Mouse (Mus musculus): ENCODE data around the gene Traf3. TPM values are rescaled to one million over a fixed set of nuclear protein-coding genes. Genes with fewer than 3 reads are reported as not detected.
A peak's percentile ranks its signal among the peaks of the same experiment; 100 is the strongest.

The Traf3 gene
- polyA plus RNA-seq, 1 experiment from 2014 or later = 11.7 TPM

DNA sequence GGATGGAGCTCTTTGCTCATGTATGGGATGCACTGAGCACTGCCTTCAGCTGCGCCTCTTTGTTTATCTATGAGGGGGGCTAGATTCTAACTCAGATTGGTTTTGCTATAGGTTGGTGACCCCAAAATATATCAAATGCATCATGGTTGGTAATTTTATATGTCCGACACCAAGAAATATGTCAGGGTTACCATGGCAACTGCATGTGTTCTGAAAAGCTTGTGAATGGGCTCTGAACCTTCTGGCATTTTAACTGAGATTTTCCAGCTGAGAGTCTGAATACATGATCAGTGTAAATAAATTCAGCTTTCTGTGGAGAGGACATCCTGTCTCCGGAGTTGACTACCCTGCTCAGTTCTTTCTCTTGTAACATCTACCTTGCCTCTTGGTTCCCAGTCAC lies 37.8 kb downstream of the Traf3 start:
- H3K9me3 ChIP-seq (ENCODE audit: low read depth, low read length) = no peaks in the 10 kb centered on the region
- DNase-seq = peak; percentile 21
- no peak overlapping the region for H3K9ac ChIP-seq
- no peaks in the 10 kb centered on the region for H3K36me3 ChIP-seq (ENCODE audit: insufficient read depth)
- H3K27ac ChIP-seq (ENCODE audit: low read depth) = no peak overlapping the region
- no peak for ATAC-seq (ENCODE audit: insufficient read depth)
- H3K4me3 ChIP-seq (ENCODE audit: low read depth, low read length) = no peak overlapping the region
- TF ChIP-seq CTCF (IDR thresholded peaks at IDR 0.05; ENCODE audit: low read depth) = no peak
- H3K4me1 ChIP-seq (ENCODE audit: insufficient read depth) = no peaks in the 10 kb centered on the region
- WGBS = 51% methylated on average over 3 of the region's 3 CpGs
- H3K27me3 ChIP-seq (ENCODE audit: insufficient read depth, low read length) = no peaks in the 10 kb centered on the region
- H3K4me2 ChIP-seq = no peak overlapping the region

GRCm38 (mm10) chr12:111207641-111208040 lies 41.5 kb downstream of the Traf3 start:
- no peak overlapping the region for H3K4me3 ChIP-seq (ENCODE audit: low read depth, low read length)
- no peak overlapping the region for H3K9ac ChIP-seq
- WGBS = 70% methylated on average over 3 of the region's 3 CpGs
- no peak for DNase-seq
- H3K9me3 ChIP-seq (ENCODE audit: low read depth, low read length) = no peaks in the 10 kb centered on the region
- ATAC-seq (ENCODE audit: insufficient read depth) = no peak
- no peaks in the 10 kb centered on the region for H3K27me3 ChIP-seq (ENCODE audit: insufficient read depth, low read length)
- no peak overlapping the region for H3K4me2 ChIP-seq
- no peak for TF ChIP-seq CTCF (IDR thresholded peaks at IDR 0.05; ENCODE audit: low read depth)
- H3K36me3 ChIP-seq (ENCODE audit: insufficient read depth) = no peaks in the 10 kb centered on the region
- H3K27ac ChIP-seq (ENCODE audit: low read depth) = no peak overlapping the region
- H3K4me1 ChIP-seq (ENCODE audit: insufficient read depth) = no peaks in the 10 kb centered on the region

GRCm38 (mm10) chr12:111211729-111212128 lies 45.6 kb downstream of the Traf3 start:
- TF ChIP-seq CTCF (IDR thresholded peaks at IDR 0.05; ENCODE audit: low read depth) = no peak
- no peak overlapping the region for H3K9ac ChIP-seq
- no peaks in the 10 kb centered on the region for H3K27me3 ChIP-seq (ENCODE audit: insufficient read depth, low read length)
- no peak overlapping the region for H3K4me2 ChIP-seq
- H3K36me3 ChIP-seq (ENCODE audit: insufficient read depth) = no peaks in the 10 kb centered on the region
- H3K9me3 ChIP-seq (ENCODE audit: low read depth, low read length) = no peaks in the 10 kb centered on the region
- ATAC-seq (ENCODE audit: insufficient read depth) (no peak), DNase-seq (no peak)
- H3K4me3 ChIP-seq (ENCODE audit: low read depth, low read length) = no peak overlapping the region
- 77% methylated on average over 5 of the region's 5 CpGs for WGBS
- H3K27ac ChIP-seq (ENCODE audit: low read depth) = no peak overlapping the region
- no peaks in the 10 kb centered on the region for H3K4me1 ChIP-seq (ENCODE audit: insufficient read depth)

- Histone ChIP-seq H3K9me3 (ENCODE audit: low read depth, low read length) (no peaks in the 10 kb centered on the region), H3K27me3 (ENCODE audit: insufficient read depth, low read length) (no peaks in the 10 kb centered on the region), H3K9ac (no peak overlapping the region), H3K27ac (ENCODE audit: low read depth) (no peak overlapping the region), H3K4me2 (no peak overlapping the region), H3K4me1 (ENCODE audit: insufficient read depth) (no peaks in the 10 kb centered on the region), H3K4me3 (ENCODE audit: low read depth, low read length) (no peak overlapping the region), H3K36me3 (ENCODE audit: insufficient read depth) (peaks cover 22% of the 10 kb centered on the region)
- WGBS = 98% methylated on average over 6 of the region's 6 CpGs
- DNase-seq (no peak), ATAC-seq (ENCODE audit: insufficient read depth) (no peak)
- no peak for TF ChIP-seq CTCF (IDR thresholded peaks at IDR 0.05; ENCODE audit: low read depth)
These were observed 52.7 kb downstream of the Traf3 start for GRCm38 (mm10) chr12:111218867-111219266.

DNA sequence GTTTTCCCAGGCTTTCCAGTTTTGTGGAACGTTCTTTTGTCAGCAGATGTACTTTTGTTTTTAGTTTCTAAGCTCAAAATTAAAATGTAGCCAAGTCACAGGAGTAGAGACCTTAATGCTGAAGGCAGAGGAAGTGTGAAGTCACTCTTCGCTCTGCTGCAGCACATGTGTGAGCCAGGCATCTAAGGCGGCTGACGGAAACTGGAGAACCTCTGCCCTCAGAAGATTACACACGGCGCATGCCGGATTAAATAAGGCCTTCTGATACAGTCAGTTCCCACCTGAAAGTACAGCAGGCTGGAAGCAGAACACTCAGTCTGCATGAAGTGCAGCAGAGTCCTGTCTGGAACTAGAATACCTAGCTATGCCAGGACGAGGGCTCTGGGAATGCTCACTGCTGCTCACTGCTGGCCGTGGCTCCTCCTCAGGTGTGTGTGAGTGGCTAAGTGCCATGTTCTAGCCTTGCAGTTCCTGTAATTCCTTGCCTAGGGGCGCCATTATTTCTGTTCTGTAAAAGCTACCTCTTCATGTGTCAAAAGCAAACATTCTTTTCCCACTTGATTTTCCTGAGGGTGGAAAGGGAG lies 59.1 kb downstream of the Traf3 start:
- 0 out of 2 replicates have a peak, but pooled peaks cover 3% of the 10 kb centered on the region for H3K4me1 ChIP-seq (ENCODE audit: insufficient read depth)
- 58% methylated on average over 10 of the region's 10 CpGs for WGBS
- H3K27ac ChIP-seq (ENCODE audit: low read depth) = peak overlapping the region; percentile 36; the same call in 1 of the 2 replicates
- DNase-seq (peak; percentile 43), ATAC-seq (ENCODE audit: insufficient read depth) (peak; percentile 35; the same call in 1 of the 2 replicates)
- no peaks in the 10 kb centered on the region for H3K9me3 ChIP-seq (ENCODE audit: low read depth, low read length)
- TF ChIP-seq CTCF (IDR thresholded peaks at IDR 0.05; ENCODE audit: low read depth) = peak; percentile 37; the same call in 1 of the 2 replicates
- no peaks in the 10 kb centered on the region for H3K27me3 ChIP-seq (ENCODE audit: insufficient read depth, low read length)
- no peak overlapping the region for H3K4me3 ChIP-seq (ENCODE audit: low read depth, low read length)
- H3K4me2 ChIP-seq = no peak overlapping the region
- no peak overlapping the region for H3K9ac ChIP-seq
- peaks cover 22% of the 10 kb centered on the region for H3K36me3 ChIP-seq (ENCODE audit: insufficient read depth)

- H3K27me3 ChIP-seq (ENCODE audit: insufficient read depth, low read length) = no peaks in the 10 kb centered on the region
- TF ChIP-seq CTCF (IDR thresholded peaks at IDR 0.05; ENCODE audit: low read depth) = no peak
- H3K4me3 ChIP-seq (ENCODE audit: low read depth, low read length) = no peak overlapping the region
- no peak overlapping the region for H3K9ac ChIP-seq
- 69% methylated on average over 4 of the region's 4 CpGs for WGBS
- no peak overlapping the region for H3K4me2 ChIP-seq
- H3K4me1 ChIP-seq (ENCODE audit: insufficient read depth) = 0 out of 2 replicates have a peak, but pooled peaks cover 3% of the 10 kb centered on the region
- DNase-seq (no peak), ATAC-seq (ENCODE audit: insufficient read depth) (no peak)
- no peaks in the 10 kb centered on the region for H3K9me3 ChIP-seq (ENCODE audit: low read depth, low read length)
- H3K36me3 ChIP-seq (ENCODE audit: insufficient read depth) = peaks cover 7% of the 10 kb centered on the region; the same call in 1 of the 2 replicates
- H3K27ac ChIP-seq (ENCODE audit: low read depth) = no peak overlapping the region
These were observed 61.2 kb downstream of the Traf3 start for GRCm38 (mm10) chr12:111227410-111227809.

DNA sequence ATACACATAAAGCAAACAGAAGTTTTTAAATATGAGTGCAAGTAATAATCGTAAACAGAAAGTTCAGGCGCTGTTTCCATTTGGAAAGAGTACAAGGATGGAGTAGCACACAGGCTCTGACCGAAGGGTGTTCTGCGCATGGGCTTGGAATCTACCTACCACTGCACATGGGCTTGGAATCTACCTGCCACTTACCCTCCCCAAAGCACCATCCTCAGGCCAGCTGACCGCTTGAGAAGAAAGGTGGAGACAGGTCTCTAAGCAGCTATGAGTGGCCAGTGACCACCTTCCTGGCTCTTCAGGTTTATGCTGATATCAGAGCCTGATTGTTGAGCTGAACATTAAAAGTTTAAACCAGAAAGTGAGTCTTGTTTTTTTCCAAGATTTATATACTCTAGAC lies 62.3 kb downstream of the Traf3 start:
- Histone ChIP-seq H3K9me3 (ENCODE audit: low read depth, low read length) (no peaks in the 10 kb centered on the region), H3K36me3 (ENCODE audit: insufficient read depth) (no peaks in the 10 kb centered on the region; the same call in 1 of the 2 replicates), H3K4me2 (no peak overlapping the region), H3K4me1 (ENCODE audit: insufficient read depth) (0 out of 2 replicates have a peak, but pooled peaks cover 3% of the 10 kb centered on the region), H3K4me3 (ENCODE audit: low read depth, low read length) (no peak overlapping the region), H3K27me3 (ENCODE audit: insufficient read depth, low read length) (no peaks in the 10 kb centered on the region), H3K27ac (ENCODE audit: low read depth) (no peak overlapping the region), H3K9ac (no peak overlapping the region)
- ATAC-seq (ENCODE audit: insufficient read depth) = no peak
- no peak for TF ChIP-seq CTCF (IDR thresholded peaks at IDR 0.05; ENCODE audit: low read depth)
- DNase-seq = no peak
- 94% methylated on average over 5 of the region's 5 CpGs for WGBS

Data from lung, embryonic 14.5 days (tissue).